Mouse (Mus musculus): Measurements from ENCODE around the gene AI661453.
A peak's percentile ranks its signal among the peaks of the same experiment; 100 is the strongest.

DNA sequence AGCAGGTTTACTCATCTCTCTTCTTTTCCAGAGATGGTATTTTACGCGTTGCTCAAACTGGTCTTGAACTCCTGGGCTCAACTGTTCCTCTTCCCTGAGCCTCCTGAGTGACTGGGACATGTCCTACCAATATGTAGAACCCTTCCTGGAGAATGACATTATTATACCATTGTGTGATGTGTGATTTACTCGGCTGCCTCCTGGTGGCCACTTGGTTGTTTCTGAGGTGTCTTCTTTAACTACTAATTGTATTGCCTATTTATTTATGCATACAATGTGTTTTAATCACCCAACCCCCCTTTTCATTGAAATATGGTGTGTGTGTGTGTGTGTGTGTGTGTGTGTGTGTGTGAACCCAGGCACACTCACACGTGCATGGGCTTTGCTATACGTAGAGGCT lies 5.6 kb upstream of the AI661453 start:
- TF ChIP-seq CTCF (IDR thresholded peaks at IDR 0.05) (peak; percentile 55), EP300 (IDR thresholded peaks at IDR 0.05) (no peak)

Measured in lung, postnatal 0 days (tissue).